ENCODE assay signal across 19 mouse cellular contexts in genomic region chr6:89267181-89267580, GRCm38 (mm10).
DNase-seq lines count a peak whose midpoint lies in the region; ATAC-seq lines count a peak whose summit lies in the region.
"Had no signal": no experiment of that assay in that cellular context is flagged by ENCODE, and none has a peak within 500 bp of the region (broad histone marks: within the 10 kb centered on the region; RNA-seq: fewer than 3 reads in every experiment).

No protein-coding gene starts in this region.

- no peaks in the 10 kb centered on the region for H3K79me2 ChIP-seq in macrophage (ENCODE audit: inconsistent target)

- intact Hi-C loops in heart, postnatal 25 days (cut with DNase I): no loop called here

- ATAC-seq in midbrain, embryonic 13.5 days: no peak
- ATAC-seq: activated CD4-positive, CD25-positive, alpha-beta regulatory T cell, adult 4 months; forebrain, embryonic 15.5 days; intestine, embryonic 15.5 days; Patski had no signal

- H3K36me3 ChIP-seq in midbrain, embryonic 13.5 days: no peaks in the 10 kb centered on the region
- no peaks in the 10 kb centered on the region for H3K36me3 ChIP-seq in midbrain, embryonic 10.5 days
- H3K36me3 ChIP-seq in macrophage (ENCODE audit: inconsistent target): no peaks in the 10 kb centered on the region
- H3K36me3 ChIP-seq: embryonic facial prominence, embryonic 12.5 days; forebrain, embryonic 15.5 days; heart, embryonic 13.5 days; intestine, embryonic 15.5 days had no signal

- peak overlapping the region; percentile 53 for H3K27ac ChIP-seq in midbrain, embryonic 13.5 days
- no peak overlapping the region for H3K27ac ChIP-seq in midbrain, embryonic 10.5 days (replicated peaks)
- H3K27ac ChIP-seq in macrophage: peak overlapping the region; percentile 21
- H3K27ac ChIP-seq: embryonic facial prominence, embryonic 12.5 days; forebrain, embryonic 15.5 days; heart, embryonic 13.5 days; intestine, embryonic 15.5 days had no signal

- no peaks in the 10 kb centered on the region for H3K9me3 ChIP-seq in midbrain, embryonic 13.5 days
- H3K9me3 ChIP-seq in midbrain, embryonic 10.5 days (replicated peaks): no peaks in the 10 kb centered on the region
- H3K9me3 ChIP-seq: embryonic facial prominence, embryonic 12.5 days; forebrain, embryonic 15.5 days; heart, embryonic 13.5 days; intestine, embryonic 15.5 days had no signal

- peaks cover 7% of the 10 kb centered on the region; the same call in 1 of the 2 replicates for H3K4me1 ChIP-seq in midbrain, embryonic 13.5 days (replicated peaks)
- no peaks in the 10 kb centered on the region for H3K4me1 ChIP-seq in midbrain, embryonic 10.5 days
- H3K4me1 ChIP-seq: heart, embryonic 13.5 days; intestine, embryonic 15.5 days had no signal

- H3K27me3 ChIP-seq in midbrain, embryonic 13.5 days: no peaks in the 10 kb centered on the region
- H3K27me3 ChIP-seq in midbrain, embryonic 10.5 days (ENCODE audit: low read depth, poor library complexity, severe bottlenecking): no peaks in the 10 kb centered on the region
- H3K27me3 ChIP-seq: CH12.LX; embryonic facial prominence, embryonic 12.5 days; forebrain, embryonic 15.5 days; heart, embryonic 13.5 days; intestine, embryonic 15.5 days had no signal

- no peak overlapping the region for H3K4me2 ChIP-seq in midbrain, embryonic 13.5 days (replicated peaks)
- H3K4me2 ChIP-seq: embryonic facial prominence, embryonic 12.5 days; forebrain, embryonic 15.5 days; heart, embryonic 13.5 days; intestine, embryonic 15.5 days had no signal

- H3K9ac ChIP-seq in midbrain, embryonic 13.5 days (replicated peaks): no peak overlapping the region
- H3K9ac ChIP-seq: embryonic facial prominence, embryonic 12.5 days; forebrain, embryonic 15.5 days; heart, embryonic 13.5 days; intestine, embryonic 15.5 days had no signal

- peak; percentile 93 for DNase-seq in heart, adult 11 months
- DNase-seq in heart, postnatal 25 days (ENCODE audit: low spot score): no peak
- DNase-seq in midbrain, embryonic 10.5 days (ENCODE audit: low spot score): no peak
- DNase-seq in ovary, postnatal 14 days (ENCODE audit: low spot score): no peak
- DNase-seq in neural tube, embryonic 10.5 days (ENCODE audit: extremely low spot score, low spot score): no peak
- DNase-seq: adrenal gland, postnatal 14 days; cerebellum, adult 2 months; cerebellum, postnatal 14 days; gastrocnemius, postnatal 14 days; heart, postnatal 4 days had no signal

- no peak overlapping the region for H3K4me3 ChIP-seq in midbrain, embryonic 13.5 days (replicated peaks)
- no peak overlapping the region for H3K4me3 ChIP-seq in midbrain, embryonic 10.5 days
- no peak overlapping the region for H3K4me3 ChIP-seq in macrophage (ENCODE audit: inconsistent target)
- H3K4me3 ChIP-seq: embryonic facial prominence, embryonic 12.5 days; forebrain, embryonic 15.5 days; heart, embryonic 13.5 days; intestine, embryonic 15.5 days had no signal

- WGBS in midbrain, embryonic 13.5 days: 74% methylated on average over 5 of the region's 5 CpGs
- whole genome bisulfite sequencing in midbrain, embryonic 10.5 days: 81% methylated on average over 5 of the region's 5 CpGs
- 87% methylated on average over 5 of the region's 5 CpGs for WGBS in macrophage (ENCODE audit: missing documents)
